Mouse (Mus musculus) v-Abl transformed pro-B cells (cell line): ENCODE data around the gene Syngap1.

Source experiments
- in situ Hi-C, 2 experiments: fragments of 400-800 bp; cut with MboI; formaldehyde crosslinking; loops; one replicate each; pipeline ENCODE4 v1.15.1; 2025; ENCODE audit not compliant: unreplicated experiment in 2 of 2

Gene Syngap1

DNA sequence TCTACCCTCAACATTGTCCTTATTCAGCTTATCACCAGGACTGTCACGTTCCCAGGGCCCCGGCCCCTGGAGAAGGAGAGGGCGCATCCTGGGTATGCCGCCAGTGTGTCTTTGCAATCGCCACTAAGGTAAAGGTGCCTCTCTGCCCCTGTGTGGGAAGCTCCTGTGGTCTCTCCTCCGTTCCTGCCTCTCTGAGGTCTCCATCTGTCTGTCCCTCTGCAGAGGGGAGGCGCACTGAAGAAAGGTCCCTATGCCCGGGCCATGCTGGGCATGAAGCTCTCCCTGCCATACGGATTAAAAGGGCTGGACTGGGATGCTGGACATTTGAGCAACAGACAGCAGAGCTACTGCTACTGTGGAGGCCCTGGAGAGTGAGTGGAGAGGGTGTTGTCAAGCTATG is 6.0 kb upstream of the Syngap1 start:
- in situ Hi-C loops = no loop called here

- in situ Hi-C loops = no loop called here
These were observed 4.6 kb upstream of the Syngap1 start for GRCm38 (mm10) chr17:26936453-26936852.

DNA sequence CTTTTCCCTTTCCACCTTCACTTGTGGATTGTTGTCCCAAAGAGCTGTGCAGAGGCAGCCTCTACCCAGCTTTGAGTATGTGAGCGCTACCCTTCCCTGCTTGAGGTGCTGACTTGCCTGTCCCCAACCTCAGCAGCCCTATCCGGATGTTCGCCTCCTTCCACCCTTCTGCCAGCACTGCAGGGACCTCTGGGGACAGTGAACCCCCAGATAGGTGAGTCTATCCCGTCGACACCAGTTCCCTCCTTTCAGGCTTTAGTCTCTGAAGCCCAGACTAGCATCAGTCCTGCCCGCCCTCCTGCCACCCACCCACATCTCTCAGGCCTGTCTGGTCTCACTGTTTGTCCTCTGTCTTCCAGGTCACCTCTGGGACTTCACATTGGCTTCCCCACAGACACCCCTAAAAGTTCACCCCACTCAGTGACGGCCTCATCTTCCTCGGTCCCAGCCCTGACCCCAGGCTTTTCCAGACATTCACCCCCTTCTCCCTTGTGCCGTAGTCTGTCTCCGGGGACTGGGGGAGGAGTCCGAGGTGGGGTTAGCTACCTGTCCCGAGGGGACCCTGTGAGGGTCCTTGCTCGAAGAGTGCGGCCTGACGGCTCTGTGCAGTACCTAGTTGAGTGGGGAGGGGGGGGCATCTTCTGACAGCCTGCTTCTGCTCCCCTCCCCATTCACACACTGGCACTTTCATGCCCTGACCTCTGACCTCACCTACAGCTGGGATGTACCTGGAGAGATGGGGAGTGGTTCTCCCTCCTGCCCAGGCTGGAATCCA is 3.9 kb upstream of the Syngap1 start:
- in situ Hi-C loops = no loop called here

DNA sequence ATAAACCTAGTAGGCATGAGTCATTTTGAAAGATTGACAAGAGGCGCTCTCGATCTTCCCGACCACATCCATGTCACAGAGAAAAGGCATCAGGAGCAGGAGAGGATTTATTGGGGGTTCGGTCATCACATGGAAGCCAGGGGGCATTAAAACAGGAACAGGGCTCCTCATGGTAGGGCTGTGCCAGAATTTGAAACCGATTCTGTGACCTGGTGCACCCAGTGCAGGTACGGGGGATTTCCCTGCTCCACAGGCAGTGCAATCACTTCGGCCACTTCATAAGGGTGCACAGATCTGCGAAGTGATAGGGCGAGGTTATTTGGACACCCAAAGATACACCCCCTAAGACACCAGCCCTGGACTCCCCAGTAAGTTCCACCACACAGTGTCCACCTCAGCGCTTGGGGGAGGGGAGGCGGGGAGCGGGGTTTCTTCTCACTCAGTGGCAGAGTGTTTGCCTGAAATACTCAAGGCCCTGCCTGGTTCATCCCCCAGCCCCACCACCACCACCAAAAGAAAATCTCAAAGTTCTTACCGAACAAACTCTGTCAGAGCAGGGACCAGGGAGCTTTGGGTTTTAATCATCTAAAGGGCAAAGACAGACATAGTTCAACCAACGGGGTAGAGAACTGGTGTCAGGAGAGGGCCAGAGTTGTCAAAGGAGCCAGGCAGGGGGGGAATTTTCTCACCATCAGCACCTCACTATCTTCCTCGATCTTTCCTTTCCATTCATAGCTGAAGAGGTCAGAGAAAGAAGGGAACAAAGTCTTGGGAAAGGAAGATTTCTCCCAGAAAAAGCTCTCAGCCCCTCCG is 3.0 kb upstream of the Syngap1 start:
- in situ Hi-C loops = no loop called here

DNA sequence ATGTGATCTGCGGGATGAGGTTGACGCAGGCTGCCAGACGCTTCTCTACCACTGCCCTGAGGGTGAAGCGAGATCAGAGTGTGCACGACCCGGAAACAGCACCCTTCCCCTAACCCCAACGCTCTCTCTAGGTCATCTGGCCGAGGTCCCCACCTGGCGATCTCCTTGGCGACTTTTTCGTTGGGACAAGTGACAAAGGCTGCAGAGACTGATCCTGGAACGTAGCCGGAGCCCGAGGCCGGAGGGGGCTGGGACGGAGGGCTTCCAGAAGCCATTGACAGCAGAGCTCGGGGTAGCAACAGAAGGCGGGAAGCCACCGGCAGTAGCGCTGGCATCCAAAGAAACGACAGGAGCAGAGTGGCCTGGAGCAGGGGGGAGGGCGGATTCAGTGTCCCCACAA is 2.3 kb upstream of the Syngap1 start:
- in situ Hi-C loops = no loop called here

GRCm38 (mm10) chr17:26939178-26939972 is 1.7 kb upstream of the Syngap1 start, which contains the start of gene Cuta:
Gene Cuta, minus strand, starts transcription at chr17:26939569.
- in situ Hi-C loops = no loop called here

- in situ Hi-C loops = loop anchor here in 1 of 2 experiments (5.0 kb wide), 1 partner anchor 42 kb away; no protein-coding TSS in a partner anchor
These were observed 1.1 kb upstream of the Syngap1 start for GRCm38 (mm10) chr17:26939973-26940300.

- in situ Hi-C loops = loop anchor here in 1 of 2 experiments (5.0 kb wide), 1 partner anchor 40 kb away; no protein-coding TSS in a partner anchor
These were observed 953 bp downstream of the Syngap1 start for GRCm38 (mm10) chr17:26941841-26942570.

DNA sequence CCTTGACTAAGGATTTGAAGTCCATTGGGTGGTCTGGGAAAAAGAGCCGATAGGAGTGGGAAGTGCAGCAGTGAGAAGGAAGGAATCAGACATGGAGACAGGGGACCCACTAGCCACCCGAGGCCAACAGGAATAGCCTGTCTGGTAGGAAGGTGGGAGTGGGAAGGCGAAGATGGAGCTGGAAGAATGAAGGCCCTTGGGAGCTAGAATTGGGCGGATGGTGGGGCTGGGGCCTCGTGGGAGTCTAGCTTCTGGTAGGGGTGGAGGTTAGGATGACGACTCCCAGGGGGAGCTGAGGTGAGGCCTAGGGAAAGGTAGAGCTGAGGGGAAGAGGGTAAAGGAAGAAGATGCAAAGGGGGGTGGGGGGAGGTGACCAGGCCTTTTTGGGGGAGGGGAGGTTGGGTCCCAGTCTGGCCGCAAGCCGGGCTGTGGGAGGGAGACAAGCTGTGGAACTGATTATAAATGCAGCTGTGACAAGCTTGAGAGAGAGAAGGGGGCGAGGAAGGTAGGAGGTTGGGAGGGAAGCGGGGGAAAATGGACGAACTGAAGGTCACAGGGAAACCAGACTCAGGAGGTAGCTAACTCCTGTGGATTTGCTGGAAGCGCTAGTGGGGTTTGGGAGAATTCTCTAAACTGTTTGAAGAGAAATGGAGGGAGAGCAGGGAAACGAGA is 4.9 kb downstream of the Syngap1 start:
- in situ Hi-C loops = no loop called here

- in situ Hi-C loops = no loop called here
These were observed 5.5 kb downstream of the Syngap1 start for GRCm38 (mm10) chr17:26946567-26946966.

DNA sequence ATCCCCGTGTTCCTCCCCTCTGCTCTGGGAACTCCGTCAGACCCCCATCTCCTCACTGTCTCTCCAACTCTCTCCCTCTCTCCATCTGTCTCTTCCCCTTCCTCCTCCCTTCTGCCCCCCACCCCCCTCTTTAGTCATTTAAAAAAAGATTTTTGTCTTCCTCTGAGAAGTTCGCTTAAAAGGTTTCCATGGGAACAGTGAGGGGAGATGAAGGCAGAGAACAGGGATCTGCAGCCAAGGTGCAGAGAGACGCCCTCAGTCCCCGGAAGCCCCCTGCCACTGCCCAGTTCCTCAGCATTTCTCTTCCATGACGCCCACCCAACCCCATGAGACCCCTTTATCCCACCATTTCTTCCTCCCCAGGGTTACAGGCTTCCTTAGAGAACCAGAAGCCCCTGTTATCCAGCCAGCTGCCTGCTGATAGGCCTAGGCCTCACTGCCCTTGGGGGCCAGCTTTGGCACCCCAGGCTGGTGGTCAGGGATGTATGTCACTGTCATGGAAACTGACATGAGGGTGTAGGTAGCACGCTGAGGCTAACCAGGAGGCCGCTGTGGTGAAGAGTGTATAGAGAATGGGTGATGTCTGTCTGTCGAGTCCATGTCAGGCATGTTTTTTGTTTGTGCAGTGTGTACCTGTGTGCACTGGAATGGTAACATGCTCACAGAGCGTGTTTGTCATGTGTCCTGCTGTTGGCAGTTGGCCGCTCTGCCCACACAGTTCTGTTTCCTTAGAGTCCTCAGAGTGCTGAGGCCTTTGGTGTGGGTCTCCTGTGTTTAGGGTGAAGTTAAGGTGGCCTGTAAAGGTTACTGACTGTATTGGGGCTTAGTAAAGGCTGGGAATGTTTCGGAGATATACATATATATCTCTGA is 6.4 kb downstream of the Syngap1 start:
- in situ Hi-C loops = no loop called here

DNA sequence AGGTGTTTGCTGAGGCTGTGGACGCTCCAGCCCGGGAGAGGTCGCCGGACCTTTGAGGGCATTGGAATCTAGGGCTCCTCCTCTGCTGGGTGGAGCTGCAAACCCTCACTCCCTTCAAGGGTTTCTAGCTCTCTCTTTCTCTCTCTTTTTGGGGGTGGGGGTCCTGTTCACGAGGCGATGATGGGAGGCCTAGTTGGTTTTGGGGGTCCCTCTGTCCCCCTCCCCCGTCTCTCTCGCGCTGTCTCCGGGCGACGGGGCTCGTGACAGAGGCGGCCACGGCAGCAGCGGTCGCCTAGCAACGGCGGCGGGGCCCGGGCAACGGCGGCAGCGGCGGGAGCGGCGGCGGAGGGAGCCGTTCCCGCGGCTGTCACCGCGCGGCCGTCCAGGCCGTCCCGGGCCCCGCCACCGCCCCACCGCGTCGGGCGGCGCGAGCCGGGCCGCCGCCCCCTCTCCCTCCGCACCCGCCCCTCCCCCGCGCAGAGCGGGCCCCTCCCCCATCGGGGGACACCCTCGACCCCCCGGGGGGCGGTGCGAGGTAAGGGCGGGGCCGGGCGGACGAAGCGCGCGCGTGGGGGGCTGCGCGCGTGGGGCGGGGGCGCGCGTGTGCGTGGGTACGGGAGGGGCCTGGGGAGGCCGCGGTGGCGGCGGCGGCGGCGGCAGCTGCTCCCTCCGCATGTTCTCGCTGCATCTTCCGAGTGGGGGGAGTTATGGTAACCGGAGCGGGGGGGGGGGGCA is 7.4 kb downstream of the Syngap1 start:
- in situ Hi-C loops = no loop called here

DNA sequence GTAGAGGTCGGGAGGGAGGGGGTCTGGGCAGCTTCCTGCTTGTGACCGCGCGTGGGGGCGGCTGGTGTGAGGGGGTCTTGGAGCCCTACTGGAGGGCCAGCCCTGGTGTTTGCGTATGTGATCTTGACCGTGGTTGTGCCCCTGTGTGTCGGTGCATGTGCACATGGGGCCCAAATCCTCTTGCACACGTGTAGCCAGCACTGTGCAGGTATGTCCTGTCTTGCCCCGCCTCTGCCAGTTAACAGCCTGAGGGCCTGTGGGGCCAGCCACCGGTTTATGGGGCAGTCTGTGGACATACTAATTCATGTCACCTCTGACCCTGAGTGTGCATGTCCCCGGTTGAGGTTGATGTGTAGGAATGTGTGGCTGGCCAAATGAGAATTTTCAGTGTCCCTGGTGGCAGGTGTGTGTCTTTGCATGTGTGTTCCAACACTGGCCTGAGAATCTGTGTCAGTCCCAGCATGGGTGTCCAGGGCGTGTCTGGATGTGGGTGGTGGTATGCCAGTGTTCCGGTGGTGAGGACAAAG is 8.1 kb downstream of the Syngap1 start:
- in situ Hi-C loops = no loop called here

GRCm38 (mm10) chr17:26949866-26950265 is 8.8 kb downstream of the Syngap1 start:
- in situ Hi-C loops = no loop called here

- in situ Hi-C loops = no loop called here
These were observed 9.7 kb downstream of the Syngap1 start for GRCm38 (mm10) chr17:26950560-26951288.

DNA sequence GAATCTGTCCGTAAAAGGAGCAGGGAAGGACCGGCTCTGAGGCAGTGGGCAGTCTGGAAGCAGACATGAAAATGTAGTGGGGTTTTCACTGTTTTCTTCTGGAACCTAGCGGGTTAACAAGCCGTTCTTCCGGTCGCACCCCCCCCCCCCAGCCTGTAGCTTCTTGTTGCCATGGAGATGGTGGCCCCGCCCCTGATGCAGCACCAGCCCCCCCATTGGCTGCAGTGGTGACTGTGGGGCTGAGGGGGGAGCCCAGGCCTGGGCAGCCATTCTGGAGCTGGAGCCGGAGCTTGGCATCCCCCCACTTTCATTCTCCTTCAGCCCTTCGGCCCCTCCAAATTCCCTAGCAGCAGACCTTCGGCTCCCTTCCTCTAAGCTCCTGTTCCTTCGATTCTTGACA is 10.4 kb downstream of the Syngap1 start:
- in situ Hi-C loops = no loop called here
